Mouse (Mus musculus): ENCODE measurements at regions not wholly inside any gene's neighbourhood (a gene's known extent, or its start where the extent isn't known, plus 50 kb on each side); places are given as distances from the start of the nearest gene placed in this dataset.

GRCm38 (mm10) chr14:76797518-76797917 lies 239.1 kb upstream of the Ccdc122 start:
- TF ChIP-seq POLR2A (IDR thresholded peaks at IDR 0.05; ENCODE audit: extremely low read depth, insufficient read depth, low read length) (no peak), CTCF (IDR thresholded peaks at IDR 0.05; ENCODE audit: extremely low read depth, insufficient read depth, low read length) (no peak)
